Mouse (Mus musculus): Measurements from ENCODE around the gene Nox4.
"Not testable (repeated sequence)": the region's sequence is repeated elsewhere in the genome, so short reads cannot be mapped to it uniquely, and the experiment has no call there.

Gene Nox4

DNA sequence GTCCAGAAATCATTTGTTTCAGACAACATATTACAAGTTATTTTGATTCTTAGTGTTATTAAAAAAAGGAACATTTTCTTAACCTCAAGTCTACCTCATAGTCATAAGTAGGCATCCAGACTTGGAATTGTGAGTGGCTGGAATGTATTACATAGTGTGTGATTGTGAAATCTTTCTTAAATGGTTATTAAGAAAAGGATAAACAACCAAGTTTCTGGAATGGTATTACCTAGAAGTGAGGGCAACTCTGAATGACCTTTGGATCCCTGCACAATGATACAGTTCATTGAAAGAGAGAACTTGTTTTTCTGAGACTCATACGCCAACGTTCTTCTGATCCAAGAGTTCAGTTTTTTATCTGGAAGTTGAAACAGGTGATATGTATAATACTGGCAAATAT is 125.4 kb downstream of the Nox4 start:
- no peak for DNase-seq (ENCODE audit: low read depth, low spot score)

- DNase-seq (ENCODE audit: low read depth, low spot score): no peak
Observed at GRCm38 (mm10) chr7:87374322-87374721, 128.4 kb downstream of the Nox4 start.

DNA sequence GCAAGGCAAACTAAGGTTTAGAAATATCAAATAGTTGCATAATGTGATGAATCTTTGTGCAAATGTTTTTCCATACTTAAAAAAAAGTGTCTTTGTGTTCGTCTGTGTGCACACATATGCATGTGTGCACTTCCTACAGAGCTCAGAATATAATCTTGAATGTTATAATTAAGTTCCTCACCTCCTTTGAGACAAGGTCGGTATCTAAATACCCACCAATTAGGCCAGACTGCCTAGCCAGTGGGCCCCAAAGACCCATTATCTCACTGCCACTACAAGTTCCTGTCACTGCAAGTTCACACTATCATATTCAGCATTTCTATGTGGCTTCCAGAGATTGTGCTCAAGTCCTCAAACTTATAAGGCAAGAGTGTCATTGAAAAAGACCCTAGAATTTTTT is 129.0 kb downstream of the Nox4 start:
- no peak for DNase-seq (ENCODE audit: low read depth, low spot score)

DNA sequence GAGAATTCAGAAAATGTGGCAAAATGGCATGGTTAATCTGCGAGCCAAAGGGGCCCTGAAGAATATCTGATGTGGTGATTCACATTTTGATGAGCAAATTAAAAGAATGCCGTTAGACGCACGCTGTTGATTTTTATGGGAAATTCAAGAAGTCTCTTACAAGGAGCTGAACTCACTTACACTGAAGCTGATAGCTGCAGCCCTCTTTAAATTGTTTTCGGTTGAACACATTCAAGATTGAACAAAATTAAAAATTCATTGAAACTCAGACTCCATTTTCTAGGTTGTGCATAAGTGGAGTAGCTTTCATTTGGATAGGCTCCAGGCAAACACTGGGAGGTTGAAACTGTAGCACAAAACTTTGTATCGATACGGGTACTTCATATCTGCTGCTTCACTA is 151.1 kb downstream of the Nox4 start:
- DNase-seq (ENCODE audit: low read depth, low spot score): no peak

DNA sequence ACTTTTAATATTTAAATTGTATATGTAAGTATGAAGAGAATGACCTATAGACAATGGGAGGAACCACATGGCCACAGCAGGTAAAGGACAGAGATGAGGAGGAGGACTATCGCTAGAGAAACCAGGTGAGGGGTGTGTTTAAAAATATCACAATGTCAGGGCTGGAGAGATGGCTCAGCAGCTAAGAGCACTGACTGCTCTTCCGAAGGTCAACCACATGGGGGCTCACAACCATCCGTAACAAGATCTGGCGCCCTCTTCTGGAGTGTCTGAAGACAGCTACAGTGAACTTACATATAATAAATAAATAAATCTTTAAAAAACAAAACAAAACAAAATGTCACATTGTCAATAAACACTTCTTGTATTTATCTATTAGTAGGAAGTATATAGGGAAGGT is 165.5 kb downstream of the Nox4 start:
- DNase-seq (ENCODE audit: low read depth, low spot score): not testable (repeated sequence)

DNA sequence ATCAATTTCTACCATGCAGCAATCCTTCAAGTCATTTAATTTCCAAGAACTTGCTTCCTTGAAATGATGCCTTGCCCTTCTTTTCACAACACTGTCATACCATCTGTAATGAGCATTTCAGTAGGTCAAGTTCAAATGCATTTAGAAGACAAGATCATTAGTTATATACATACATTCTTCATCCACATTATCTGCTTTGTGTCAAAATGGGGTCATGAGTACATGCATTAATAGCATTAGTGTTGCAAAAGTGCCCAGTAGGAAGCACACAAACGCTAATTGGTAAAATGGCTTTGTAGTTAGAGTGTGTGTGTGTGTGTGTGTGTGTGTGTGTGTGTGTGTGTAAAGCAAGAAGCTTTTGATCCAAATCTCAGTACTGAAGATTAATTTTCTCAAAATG is 167.4 kb downstream of the Nox4 start:
- no peak for DNase-seq (ENCODE audit: low read depth, low spot score)
